Mouse (Mus musculus): Measurements from ENCODE around the gene Tmem245.

The Tmem245 gene

DNA sequence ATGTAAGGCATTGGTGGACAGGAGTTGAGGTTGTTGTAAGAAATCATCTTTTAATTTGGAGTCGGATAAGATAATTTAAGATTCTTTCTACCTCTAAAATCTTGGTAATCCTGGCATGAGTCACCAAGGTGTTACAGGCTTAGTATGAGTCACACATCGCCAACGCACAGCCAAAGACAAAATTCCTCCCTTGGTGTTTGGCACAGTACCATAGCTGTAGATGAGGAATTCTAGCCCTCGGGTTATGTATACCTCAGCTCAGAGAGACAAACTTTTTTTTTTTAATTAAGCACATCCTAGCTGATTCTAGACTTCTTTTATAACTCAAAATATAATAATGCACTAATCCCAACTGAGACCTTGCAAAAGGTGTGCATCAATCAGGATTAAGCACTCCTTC, 83.2 kb downstream of the Tmem245 start:
- DNase-seq: no peak

DNA sequence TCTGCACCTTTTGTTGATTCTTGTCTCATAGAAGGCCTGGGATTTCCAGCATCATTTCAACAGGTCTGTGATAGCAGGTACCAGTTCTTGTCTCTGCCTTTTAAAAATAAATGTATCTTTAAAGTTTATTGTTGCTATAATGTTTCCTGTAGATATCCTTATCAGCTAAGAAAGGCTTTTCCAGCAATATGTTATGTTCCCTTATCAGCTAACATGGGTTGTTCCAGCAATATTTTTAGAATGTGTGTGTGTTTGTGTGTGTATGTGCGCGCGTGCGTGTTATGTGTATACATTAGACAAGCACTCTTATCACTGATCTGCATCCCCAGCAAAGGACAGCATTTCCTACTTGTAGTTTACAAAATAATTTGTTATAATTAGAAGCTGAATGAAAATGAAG, 85.7 kb downstream of the Tmem245 start:
- DNase-seq: no peak

DNA sequence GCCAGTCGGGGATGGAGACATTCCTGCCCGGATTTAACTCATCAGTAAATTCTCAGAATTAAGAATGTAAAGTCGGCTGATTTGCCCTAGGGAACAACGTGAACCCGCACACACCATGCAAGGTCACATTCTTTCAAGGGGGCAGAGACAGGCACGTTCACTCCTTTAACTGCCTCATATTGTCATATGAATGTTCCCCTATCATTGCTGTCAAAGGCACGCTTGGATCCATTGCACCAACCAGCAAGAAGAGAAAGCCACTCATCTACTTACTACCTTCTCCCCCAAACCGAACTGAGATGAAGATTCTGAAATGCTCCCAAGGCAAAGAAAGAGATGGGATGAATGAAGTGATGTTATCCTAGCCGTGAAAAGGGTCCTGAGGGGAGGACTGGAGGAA, 88.5 kb downstream of the Tmem245 start:
- no peak for DNase-seq

DNA sequence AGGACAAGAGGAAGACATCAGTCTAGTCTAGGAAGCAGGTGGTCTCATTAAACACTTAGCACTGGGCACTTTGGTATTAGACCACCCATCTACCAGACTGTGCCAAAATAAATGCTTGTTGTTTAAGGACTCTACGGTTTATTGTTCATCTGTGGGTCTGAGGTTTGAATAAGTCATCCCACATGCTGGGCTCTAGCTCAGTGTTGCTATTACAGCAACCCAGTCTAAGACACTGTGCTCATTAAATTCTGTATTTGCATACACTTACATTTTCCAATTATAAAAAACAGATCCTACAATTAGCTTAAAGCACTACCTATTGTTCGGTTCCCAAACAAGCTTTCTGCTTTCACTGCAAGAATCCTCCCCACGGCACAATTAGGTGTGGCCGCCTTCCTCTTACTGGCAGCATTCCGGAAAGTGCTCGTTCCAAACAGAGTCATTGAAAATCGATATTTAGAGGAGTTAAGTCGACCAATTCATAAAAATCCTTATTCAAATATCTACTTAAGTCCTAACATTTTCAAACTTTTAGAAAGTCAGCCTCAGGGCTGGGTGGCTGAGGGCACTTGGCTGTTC, 90.8 kb downstream of the Tmem245 start:
- DNase-seq: no peak

DNA sequence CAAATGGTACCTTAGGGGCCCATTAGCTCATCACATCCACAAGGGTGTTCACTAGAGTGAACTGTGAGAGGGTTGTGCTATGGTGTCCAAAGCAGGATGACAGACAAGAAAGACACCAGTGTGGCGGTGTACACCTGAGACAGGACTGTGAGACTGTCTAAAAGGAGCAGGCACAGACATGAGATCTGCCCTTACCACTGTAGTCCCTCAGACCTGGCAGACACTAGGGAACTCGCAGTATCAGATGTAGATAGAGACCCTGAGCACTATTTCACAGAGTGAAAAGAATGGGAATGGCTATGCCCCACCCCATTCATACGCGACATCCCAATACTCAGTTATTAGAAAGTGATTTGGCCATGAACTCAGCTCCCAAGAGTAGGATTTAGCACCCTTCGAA, 91.3 kb downstream of the Tmem245 start:
- DNase-seq: no peak

DNA sequence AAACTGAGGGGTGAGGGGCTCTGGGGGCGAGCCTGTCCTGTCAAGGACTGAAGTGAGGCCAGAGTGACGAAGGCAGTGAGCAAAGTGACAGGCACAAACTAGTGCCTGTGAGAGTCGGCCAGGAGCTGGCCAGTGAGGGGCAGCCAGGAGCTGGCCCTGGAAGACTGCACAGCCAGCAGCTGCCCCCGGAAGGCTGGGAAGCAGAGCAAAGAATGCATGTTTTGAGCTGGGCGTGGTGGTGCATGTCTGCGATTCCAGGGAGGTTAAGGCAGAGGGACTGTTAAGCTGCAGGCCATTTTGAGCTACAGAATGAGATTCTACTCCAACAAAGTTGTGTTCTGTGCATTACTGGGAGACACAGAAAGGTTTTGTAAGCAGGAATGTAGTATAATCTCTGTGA, 96.5 kb downstream of the Tmem245 start:
- no peak for DNase-seq

DNA sequence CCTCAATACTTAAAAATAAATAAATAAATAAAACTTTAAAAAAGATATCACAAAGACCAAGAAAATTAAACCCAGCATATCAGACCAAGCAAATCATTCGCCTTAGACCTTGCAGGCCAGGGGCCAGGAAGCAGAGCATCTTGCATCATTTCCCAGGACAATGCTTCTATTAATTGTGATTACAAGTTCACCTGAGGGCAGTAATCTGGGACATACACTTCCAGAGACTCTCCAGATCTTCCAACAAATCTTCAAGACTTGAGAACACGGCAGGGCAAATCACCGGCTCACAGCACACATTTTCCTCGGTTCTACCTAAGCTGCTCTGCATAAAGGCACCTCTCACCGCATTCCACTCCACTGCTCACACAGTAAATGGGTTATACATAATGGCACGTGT, 99.2 kb downstream of the Tmem245 start:
- DNase-seq: no peak

GRCm38 (mm10) chr4:56847400-56847799, 99.8 kb downstream of the Tmem245 start:
- no peak for DNase-seq

DNA sequence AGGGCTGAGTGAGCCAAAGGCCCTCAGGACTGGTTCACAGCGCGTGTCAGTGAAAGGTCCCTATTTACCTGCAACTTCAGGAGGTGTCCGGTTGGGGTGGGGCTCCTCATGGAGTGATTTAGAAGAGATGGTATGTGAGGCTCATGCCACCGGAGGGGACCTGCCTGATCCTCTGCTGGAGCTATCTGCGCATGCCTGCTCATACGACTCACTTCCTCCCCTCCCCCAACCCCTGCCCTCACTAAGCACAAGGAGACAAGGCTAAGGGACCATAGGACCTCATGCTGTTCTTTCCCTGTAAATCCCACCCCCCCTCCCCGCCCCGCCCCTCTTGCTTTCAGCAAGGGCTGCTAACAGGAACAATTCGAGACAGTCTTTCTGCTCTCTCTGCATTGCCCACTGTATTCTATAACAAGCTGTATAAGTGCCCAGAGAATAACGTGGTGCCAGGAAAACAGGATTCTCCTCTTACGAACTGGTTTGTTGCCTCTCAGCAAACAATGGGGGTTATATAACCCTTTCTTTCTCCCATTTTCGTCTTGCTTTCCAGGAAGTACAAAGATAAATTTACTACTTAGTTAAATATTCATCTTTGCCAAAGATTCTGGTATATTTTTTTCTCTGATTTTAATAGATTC, 101.2 kb downstream of the Tmem245 start:
- DNase-seq: no peak

GRCm38 (mm10) chr4:56844911-56845310, 102.3 kb downstream of the Tmem245 start:
- no peak for DNase-seq

DNA sequence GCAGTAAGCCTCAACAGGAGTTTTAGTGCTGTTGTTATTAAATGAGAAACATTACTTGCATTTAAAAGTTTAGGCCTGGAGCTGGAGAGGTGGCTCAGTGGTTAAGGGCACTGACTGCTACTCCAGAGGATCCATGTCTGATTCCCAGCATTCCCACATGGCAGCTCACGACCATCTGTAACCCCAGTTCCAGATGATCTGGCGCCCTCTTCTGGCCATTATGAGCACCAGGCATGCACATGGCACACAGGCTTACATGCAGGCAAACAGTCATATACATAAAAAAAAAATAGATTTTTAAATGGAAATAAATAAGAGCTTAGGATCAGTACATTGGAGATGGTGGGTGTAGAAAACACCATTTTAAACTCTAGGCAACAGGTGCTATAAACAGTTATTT, 103.3 kb downstream of the Tmem245 start:
- no peak for DNase-seq

DNA sequence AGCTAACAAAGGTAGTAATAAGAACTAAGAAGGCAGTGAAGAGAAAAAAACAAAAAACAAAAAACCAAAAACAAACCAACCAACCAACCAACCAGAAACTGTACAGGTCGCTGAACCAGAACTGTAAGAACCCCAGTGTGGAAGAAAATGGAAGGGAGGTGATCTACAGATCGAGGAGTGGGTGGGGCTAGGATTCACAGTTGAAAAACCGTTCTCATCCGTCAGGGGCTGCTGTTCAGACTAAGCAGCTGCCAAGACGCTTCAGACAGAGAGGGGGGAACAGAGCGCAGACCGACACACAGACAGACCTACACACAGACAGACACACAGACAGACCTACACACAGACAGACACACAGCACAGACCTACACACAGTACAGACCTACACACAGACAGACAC, 104.7 kb downstream of the Tmem245 start:
- no peak for DNase-seq

GRCm38 (mm10) chr4:56840297-56840696, 106.9 kb downstream of the Tmem245 start:
- DNase-seq: no peak

DNA sequence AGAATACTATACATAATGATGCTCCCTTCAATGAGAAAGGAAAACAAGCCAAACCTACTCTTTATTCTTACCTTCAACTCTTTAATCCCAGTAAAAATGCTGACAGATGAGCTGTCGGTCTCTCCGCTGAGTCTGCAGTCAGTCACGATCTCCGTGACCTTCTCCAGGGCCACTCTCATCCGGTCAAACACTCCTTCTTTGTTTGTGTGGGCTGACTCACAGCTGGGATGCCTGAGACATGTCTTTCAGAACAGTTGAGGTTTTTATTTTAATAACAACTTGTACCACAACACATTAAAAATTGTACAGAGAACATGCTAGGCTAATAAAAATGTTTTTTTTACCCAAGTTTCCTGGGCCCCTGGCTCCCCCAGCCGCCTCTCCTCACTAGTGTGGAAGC, 109.6 kb downstream of the Tmem245 start:
- no peak for DNase-seq

- DNase-seq: peak; percentile 27
Measured at GRCm38 (mm10) chr4:56831998-56832397, 115.2 kb downstream of the Tmem245 start.

- DNase-seq: no peak
Measured at GRCm38 (mm10) chr4:56831013-56831609, 116.1 kb downstream of the Tmem245 start.

DNA sequence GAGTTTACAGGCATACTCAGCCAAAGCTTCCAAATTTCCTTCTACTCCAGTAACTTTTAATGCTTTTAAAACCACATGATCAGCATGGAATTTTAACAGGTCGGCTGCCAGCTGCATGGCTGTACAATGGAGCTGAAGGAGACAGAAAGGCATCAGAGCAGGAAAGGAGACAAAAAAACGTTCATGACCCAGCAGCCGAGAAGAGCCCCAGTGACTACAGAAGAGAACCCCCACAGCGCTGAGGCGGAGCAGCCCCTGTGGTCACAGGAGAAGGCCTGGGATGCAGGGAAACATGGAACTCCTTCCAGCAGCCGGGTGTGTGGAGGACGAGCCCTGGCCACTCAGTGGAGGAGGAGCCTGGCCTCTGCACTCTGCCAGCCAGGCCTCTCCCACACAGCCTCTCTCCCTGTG, 117.7 kb downstream of the Tmem245 start:
- DNase-seq: peak; percentile 66

- no peak for DNase-seq
Measured at GRCm38 (mm10) chr4:56828932-56829331, 118.3 kb downstream of the Tmem245 start.

DNA sequence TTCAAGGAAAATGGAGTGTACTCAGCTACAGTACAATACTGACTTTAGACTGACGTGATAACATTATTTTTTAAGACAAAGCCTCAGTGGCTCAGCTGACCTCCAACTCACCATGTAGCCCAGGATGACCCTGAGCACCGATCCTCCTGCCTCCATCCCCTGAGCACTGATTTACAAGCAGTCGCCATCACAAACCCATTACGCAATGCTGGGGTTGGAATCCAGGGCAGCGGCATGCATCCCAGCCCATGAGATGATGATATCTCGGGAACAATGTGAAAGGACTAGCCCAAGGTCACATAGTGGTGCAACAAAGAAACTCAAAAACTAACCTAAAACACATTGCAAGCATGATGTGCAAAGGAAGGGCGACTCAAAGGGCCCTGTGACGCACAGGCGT, 123.0 kb downstream of the Tmem245 start:
- DNase-seq: no peak

DNA sequence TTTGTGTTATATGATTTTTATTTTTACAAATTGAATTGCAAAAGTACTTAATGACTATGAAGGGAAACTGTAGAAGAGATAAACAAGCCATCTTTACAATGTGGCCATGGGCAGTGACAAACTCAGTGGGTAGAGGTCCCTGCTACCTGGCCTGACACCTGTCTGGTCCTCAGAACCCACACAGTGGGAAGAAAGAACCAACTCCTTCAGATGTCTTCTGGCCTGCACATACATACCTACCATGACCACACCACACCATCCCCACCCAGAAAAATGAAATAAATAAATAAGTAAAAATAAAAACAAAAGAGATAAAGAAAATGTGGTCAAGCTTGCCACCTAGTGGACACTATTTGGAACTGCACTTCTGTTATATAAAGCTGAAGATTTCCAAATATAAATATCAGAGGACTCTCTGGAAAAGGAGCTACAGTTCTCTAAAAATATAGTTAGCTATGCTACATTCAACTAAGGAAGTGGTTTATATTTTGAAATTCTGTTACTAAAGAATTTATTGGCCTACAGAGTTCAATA, 127.2 kb downstream of the Tmem245 start:
- no peak for DNase-seq

All from kidney, adult 18-20 months (tissue).